ENCODE assay signal across 31 mouse cellular contexts in genomic region chr7:129682525-129682924, GRCm38 (mm10).
DNase-seq lines count a peak whose midpoint lies in the region; ATAC-seq and TF ChIP-seq lines count a peak whose summit lies in the region.
"Had no signal": no experiment of that assay in that cellular context is flagged by ENCODE, and none has a peak within 500 bp of the region (broad histone marks: within the 10 kb centered on the region; RNA-seq: fewer than 3 reads in every experiment).

No protein-coding gene starts in this region.

- peak; percentile 28 for DNase-seq in adrenal gland, postnatal 10 days
- DNase-seq in adrenal gland, postnatal 25 days, result no peak
- no peak for DNase-seq in kidney, adult 2 months
- no peak for DNase-seq in lung, postnatal 10 days
- DNase-seq in limb, embryonic 10.5 days (ENCODE audit: low spot score), result no peak
- DNase-seq: cerebellum, adult 11 months; cerebellum, adult 9-10 months; cerebellum, postnatal 36 days; embryo, embryonic 11 days; gastrocnemius, postnatal 14 days; heart, adult 2 months; heart, postnatal 10 days; kidney, adult 18-20 months; layer of hippocampus, postnatal 36 days; left cerebral cortex, postnatal 4 days; liver, embryonic 13.5 days; thymus, adult 2 months; thymus, postnatal 36 days had no signal

- H3K9ac ChIP-seq in kidney, embryonic 14.5 days (ENCODE audit: low read depth, low read length), result 0 out of 2 replicates have a peak overlapping the region, but pooled peaks have one; percentile 25
- H3K9ac ChIP-seq in lung, embryonic 16.5 days (ENCODE audit: low read length), result no peak overlapping the region
- no peak overlapping the region for H3K9ac ChIP-seq in hindbrain, embryonic 13.5 days
- H3K9ac ChIP-seq: forebrain, embryonic 13.5 days; heart, embryonic 13.5 days; limb, embryonic 15.5 days; liver, embryonic 13.5 days; midbrain, embryonic 13.5 days; neural tube, embryonic 13.5 days had no signal

- H3K27me3 ChIP-seq in kidney, embryonic 14.5 days (ENCODE audit: control insufficient read depth, insufficient read depth, low read length), result no peaks in the 10 kb centered on the region
- H3K27me3 ChIP-seq in kidney, adult 2 months (replicated peaks; ENCODE audit: control insufficient read depth, insufficient read depth, low read length), result no peaks in the 10 kb centered on the region
- H3K27me3 ChIP-seq in lung, embryonic 16.5 days (ENCODE audit: control insufficient read depth, insufficient read depth, low read depth, low read length), result no peaks in the 10 kb centered on the region
- H3K27me3 ChIP-seq in limb, embryonic 10.5 days (ENCODE audit: low read depth, poor library complexity, severe bottlenecking), result peaks cover 14% of the 10 kb centered on the region; the same call in 1 of the 2 replicates
- peaks cover 33% of the 10 kb centered on the region; the same call in 1 of the 2 replicates for H3K27me3 ChIP-seq in hindbrain, embryonic 13.5 days
- H3K27me3 ChIP-seq: forebrain, embryonic 13.5 days; heart, embryonic 13.5 days; limb, embryonic 15.5 days; liver, embryonic 13.5 days; Patski had no signal

- peak overlapping the region; percentile 20; the same call in 1 of the 2 replicates for H3K27ac ChIP-seq in kidney, embryonic 14.5 days (ENCODE audit: low read depth, low read length)
- H3K27ac ChIP-seq in kidney, adult 2 months (ENCODE audit: insufficient read depth, low read depth, low read length), result no peak overlapping the region
- 0 out of 2 replicates have a peak overlapping the region, but pooled peaks have one; percentile 19 for H3K27ac ChIP-seq in lung, embryonic 16.5 days (ENCODE audit: low read length)
- H3K27ac ChIP-seq in limb, embryonic 10.5 days, result 0 out of 2 replicates have a peak overlapping the region, but pooled peaks have one; percentile 19
- H3K27ac ChIP-seq in hindbrain, embryonic 13.5 days, result no peak overlapping the region
- H3K27ac ChIP-seq: forebrain, embryonic 13.5 days; heart, adult 2 months; heart, embryonic 13.5 days; hindbrain, embryonic 10.5 days; limb, embryonic 15.5 days; liver, embryonic 13.5 days; macrophage; midbrain, embryonic 13.5 days; neural tube, embryonic 13.5 days had no signal

- no peak for ATAC-seq in kidney, embryonic 14.5 days (ENCODE audit: low FRiP score, low TSS enrichment)
- no peak for ATAC-seq in lung, embryonic 16.5 days (ENCODE audit: low read depth)
- ATAC-seq in hindbrain, embryonic 13.5 days (ENCODE audit: low FRiP score), result no peak
- ATAC-seq: forebrain, embryonic 13.5 days; hindbrain, embryonic 16.5 days; midbrain, embryonic 13.5 days; Patski had no signal

- H3K4me2 ChIP-seq in kidney, embryonic 14.5 days (replicated peaks; ENCODE audit: low read depth, low read length), result no peak overlapping the region
- H3K4me2 ChIP-seq in lung, embryonic 16.5 days (ENCODE audit: low read depth, low read length), result no peak overlapping the region
- H3K4me2 ChIP-seq in hindbrain, embryonic 13.5 days, result no peak overlapping the region
- H3K4me2 ChIP-seq: forebrain, embryonic 13.5 days; heart, embryonic 13.5 days; limb, embryonic 15.5 days; liver, embryonic 13.5 days; midbrain, embryonic 13.5 days; neural tube, embryonic 13.5 days had no signal

- no peak overlapping the region for H3K4me3 ChIP-seq in kidney, embryonic 14.5 days (ENCODE audit: low read length)
- no peak overlapping the region for H3K4me3 ChIP-seq in kidney, adult 2 months (ENCODE audit: insufficient read depth, low read depth, low read length)
- no peak overlapping the region for H3K4me3 ChIP-seq in lung, embryonic 16.5 days (ENCODE audit: low read length)
- H3K4me3 ChIP-seq in limb, embryonic 10.5 days, result no peak overlapping the region
- H3K4me3 ChIP-seq in hindbrain, embryonic 13.5 days, result no peak overlapping the region
- H3K4me3 ChIP-seq: erythroblast, embryonic 14.5 days; forebrain, embryonic 13.5 days; heart, adult 2 months; heart, embryonic 13.5 days; hindbrain, embryonic 10.5 days; limb, embryonic 15.5 days; liver, embryonic 13.5 days; midbrain, embryonic 13.5 days; neural tube, embryonic 13.5 days had no signal

- no peaks in the 10 kb centered on the region for H3K9me3 ChIP-seq in kidney, embryonic 14.5 days (ENCODE audit: control insufficient read depth, low read length)
- no peaks in the 10 kb centered on the region for H3K9me3 ChIP-seq in lung, embryonic 16.5 days (ENCODE audit: control insufficient read depth, low read length)
- no peaks in the 10 kb centered on the region for H3K9me3 ChIP-seq in limb, embryonic 10.5 days (replicated peaks)
- H3K9me3 ChIP-seq in hindbrain, embryonic 13.5 days, result no peaks in the 10 kb centered on the region
- H3K9me3 ChIP-seq: forebrain, embryonic 13.5 days; heart, embryonic 13.5 days; hindbrain, embryonic 10.5 days; limb, embryonic 15.5 days; liver, embryonic 13.5 days; midbrain, embryonic 13.5 days; neural tube, embryonic 13.5 days had no signal

- H3K36me3 ChIP-seq in kidney, embryonic 14.5 days (ENCODE audit: control insufficient read depth, insufficient read depth, low read length), result no peaks in the 10 kb centered on the region
- H3K36me3 ChIP-seq in kidney, adult 2 months (ENCODE audit: control insufficient read depth, insufficient read depth, low read length), result no peaks in the 10 kb centered on the region
- H3K36me3 ChIP-seq in lung, embryonic 16.5 days (ENCODE audit: control insufficient read depth, insufficient read depth, low read length), result no peaks in the 10 kb centered on the region
- no peaks in the 10 kb centered on the region for H3K36me3 ChIP-seq in limb, embryonic 10.5 days
- no peaks in the 10 kb centered on the region for H3K36me3 ChIP-seq in hindbrain, embryonic 13.5 days
- H3K36me3 ChIP-seq: heart, embryonic 13.5 days; hindbrain, embryonic 10.5 days; limb, embryonic 15.5 days; liver, embryonic 13.5 days; midbrain, embryonic 13.5 days; neural tube, embryonic 13.5 days had no signal

- H3K4me1 ChIP-seq in kidney, embryonic 14.5 days (ENCODE audit: control insufficient read depth, insufficient read depth, low read length), result peaks cover 31% of the 10 kb centered on the region
- peaks cover 3% of the 10 kb centered on the region; the same call in 1 of the 2 replicates for H3K4me1 ChIP-seq in kidney, adult 2 months (ENCODE audit: control insufficient read depth, insufficient read depth, low read length)
- peaks cover 30% of the 10 kb centered on the region for H3K4me1 ChIP-seq in lung, embryonic 16.5 days (replicated peaks; ENCODE audit: control insufficient read depth, insufficient read depth, low read length)
- peaks cover 59% of the 10 kb centered on the region for H3K4me1 ChIP-seq in limb, embryonic 10.5 days
- peaks cover 17% of the 10 kb centered on the region; the same call in 1 of the 2 replicates for H3K4me1 ChIP-seq in hindbrain, embryonic 13.5 days (replicated peaks)
- H3K4me1 ChIP-seq: liver, embryonic 13.5 days had no signal

- WGBS in kidney, embryonic 14.5 days, result 31% methylated on average over 3 of the region's 3 CpGs
- WGBS in kidney, adult 2 months, result 59% methylated on average over 3 of the region's 3 CpGs
- WGBS in lung, embryonic 16.5 days, result 42% methylated on average over 3 of the region's 3 CpGs
- WGBS in limb, embryonic 10.5 days, result 60% methylated on average over 3 of the region's 3 CpGs
- WGBS in hindbrain, embryonic 13.5 days, result 56% methylated on average over 3 of the region's 3 CpGs

- TF ChIP-seq POLR2A in kidney, adult 2 months (IDR thresholded peaks at IDR 0.05; ENCODE audit: low read depth, low read length), result no peak

- no peak for TF ChIP-seq CTCF in kidney, adult 2 months (conservative IDR thresholded peaks at IDR 0.05; ENCODE audit: insufficient read depth, insufficient read length, low read depth, low read length)

Comparison
In these comparisons a context has a peak if more than half of its experiments do, and no peak if none do; other contexts are left out.
1. H3K27ac ChIP-seq: peak in kidney, embryonic 14.5 days (single experiment), lung, embryonic 16.5 days (single experiment) and limb, embryonic 10.5 days (single experiment); none in kidney, adult 2 months (single experiment) and hindbrain, embryonic 13.5 days (single experiment).